Mouse (Mus musculus) brain, embryonic 14.5 days (tissue): Measurements from ENCODE around the gene Ddx47.

ENCODE experiments used
- CTCF ChIP-seq: fragments of 200-500 bp; IDR thresholded peaks from 2 replicates; pipeline ENCODE4 v1.5.1; 2012; ENCODE audit warnings: inconsistent platforms, mild to moderate bottlenecking, moderate library complexity, borderline replicate concordance; ENCODE audit not compliant: insufficient read depth, insufficient read length; ENCODE audit errors: extremely low read depth
- POLR2A ChIP-seq: fragments of 200-500 bp; IDR thresholded peaks from 2 replicates; pipeline ENCODE4 v1.6.1; 2012; ENCODE audit warnings: mild to moderate bottlenecking, inconsistent platforms, borderline replicate concordance; ENCODE audit not compliant: poor library complexity, insufficient read depth, insufficient read length, severe bottlenecking; ENCODE audit errors: extremely low read depth

DNA sequence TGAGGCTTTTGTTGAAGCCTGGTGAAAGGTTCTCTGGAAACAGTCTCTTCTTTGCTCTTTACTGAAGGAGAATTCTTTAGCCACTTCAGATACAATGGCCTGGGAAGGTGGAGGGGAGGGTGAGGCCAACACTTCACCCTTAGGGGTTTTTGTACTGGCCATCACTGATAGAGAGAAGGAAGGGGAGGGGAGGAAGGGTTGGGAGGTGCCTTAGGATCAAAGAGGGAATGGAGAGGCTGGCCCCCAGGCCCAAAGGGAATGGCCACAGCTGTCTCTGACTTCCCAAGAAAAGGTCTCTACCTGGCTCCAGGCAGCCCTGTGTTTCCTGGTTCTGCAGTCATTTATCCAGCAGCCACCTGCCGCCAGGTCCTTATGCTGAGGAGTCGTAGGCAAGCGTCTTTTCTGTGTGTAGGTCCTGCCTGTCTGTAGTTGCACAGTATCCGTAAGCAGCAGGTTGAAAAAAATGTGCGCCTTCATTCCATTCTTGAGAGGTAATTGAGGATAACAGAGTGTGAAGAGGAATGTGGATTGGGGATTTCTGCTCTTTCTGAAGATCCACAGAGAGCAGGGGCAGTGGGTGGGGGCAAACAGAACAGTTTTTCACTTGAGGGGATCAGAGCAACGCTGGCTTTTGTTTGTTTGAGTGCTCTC is 55.5 kb downstream of the Ddx47 start:
- TF ChIP-seq POLR2A (no peak), CTCF (no peak)
